20 mouse cellular contexts compared by ENCODE assay signal in the genomic region with DNA sequence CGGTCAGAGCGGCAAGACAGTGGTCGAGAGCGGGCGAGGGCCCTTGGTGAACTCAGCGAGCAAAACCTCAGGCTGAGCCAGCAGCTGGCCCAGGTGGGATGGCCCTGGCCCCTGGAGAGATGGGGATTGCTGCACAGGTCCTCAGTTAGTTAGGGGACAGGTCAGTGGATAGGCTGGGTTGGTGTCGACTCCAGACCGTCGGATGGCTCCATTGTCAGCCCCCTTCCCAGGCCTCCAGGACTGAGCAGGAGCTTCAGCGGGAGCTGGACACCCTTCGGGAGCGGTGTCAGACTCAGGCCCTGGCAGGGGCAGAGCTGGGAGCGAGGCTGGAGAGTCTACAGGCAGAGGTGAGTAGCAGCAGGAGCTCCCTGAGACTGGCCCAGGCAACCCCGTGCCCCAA. TPM values are rescaled to one million over a fixed set of nuclear protein-coding genes. Genes with fewer than 3 reads are reported as not detected.
DNase-seq lines count a peak whose midpoint lies in the region; ATAC-seq and TF ChIP-seq lines count a peak whose summit lies in the region.
"Had no signal": no experiment of that assay in that cellular context is flagged by ENCODE, and none has a peak within 500 bp of the region (broad histone marks: within the 10 kb centered on the region; RNA-seq: fewer than 3 reads in every experiment).

No protein-coding gene starts in this region.

- H3K36me3 ChIP-seq in heart, embryonic 15.5 days: peaks cover 28% of the 10 kb centered on the region; the same call in 1 of the 2 replicates
- H3K36me3 ChIP-seq in midbrain, embryonic 16.5 days (ENCODE audit: control insufficient read depth, insufficient read depth, low read length): peaks cover 9% of the 10 kb centered on the region
- peaks cover 10% of the 10 kb centered on the region for H3K36me3 ChIP-seq in midbrain, embryonic 15.5 days (replicated peaks)

- H3K9ac ChIP-seq in heart, embryonic 15.5 days: no peak overlapping the region
- no peak overlapping the region for H3K9ac ChIP-seq in midbrain, embryonic 16.5 days (ENCODE audit: low read depth, low read length)
- H3K9ac ChIP-seq in midbrain, embryonic 15.5 days: no peak overlapping the region
- H3K9ac ChIP-seq: forebrain, embryonic 12.5 days; limb, embryonic 12.5 days; liver, embryonic 15.5 days; stomach, embryonic 15.5 days had no signal

- no peak overlapping the region for H3K27ac ChIP-seq in cerebellum, adult 2 months (ENCODE audit: insufficient read depth, low read length)
- no peak overlapping the region for H3K27ac ChIP-seq in heart, embryonic 15.5 days
- no peak overlapping the region for H3K27ac ChIP-seq in midbrain, embryonic 16.5 days (ENCODE audit: low read length)
- no peak overlapping the region for H3K27ac ChIP-seq in midbrain, embryonic 15.5 days
- H3K27ac ChIP-seq: forebrain, embryonic 12.5 days; gastrocnemius, adult 2 months; limb, embryonic 12.5 days; liver, embryonic 15.5 days; macrophage; stomach, embryonic 15.5 days had no signal

- peaks cover 1% of the 10 kb centered on the region; the same call in 1 of the 2 replicates for H3K4me1 ChIP-seq in cerebellum, adult 2 months (ENCODE audit: control insufficient read depth, insufficient read depth, low read length)
- peaks cover 9% of the 10 kb centered on the region for H3K4me1 ChIP-seq in heart, embryonic 15.5 days (replicated peaks)
- H3K4me1 ChIP-seq in midbrain, embryonic 16.5 days (ENCODE audit: control insufficient read depth, insufficient read depth, low read length): no peaks in the 10 kb centered on the region
- no peaks in the 10 kb centered on the region for H3K4me1 ChIP-seq in midbrain, embryonic 15.5 days

- no peaks in the 10 kb centered on the region for H3K9me3 ChIP-seq in heart, embryonic 15.5 days (replicated peaks)
- H3K9me3 ChIP-seq in midbrain, embryonic 16.5 days (replicated peaks; ENCODE audit: control insufficient read depth, low read length, poor library complexity, severe bottlenecking): no peaks in the 10 kb centered on the region
- H3K9me3 ChIP-seq in midbrain, embryonic 15.5 days: no peaks in the 10 kb centered on the region
- H3K9me3 ChIP-seq: forebrain, embryonic 12.5 days; limb, embryonic 12.5 days; liver, embryonic 15.5 days; stomach, embryonic 15.5 days had no signal

- H3K4me3 ChIP-seq in cerebellum, adult 2 months (replicated peaks; ENCODE audit: insufficient read depth, low read depth, low read length): no peak overlapping the region
- H3K4me3 ChIP-seq in heart, embryonic 15.5 days: no peak overlapping the region
- no peak overlapping the region for H3K4me3 ChIP-seq in midbrain, embryonic 16.5 days (ENCODE audit: low read depth, low read length)
- H3K4me3 ChIP-seq in midbrain, embryonic 15.5 days: no peak overlapping the region
- H3K4me3 ChIP-seq: forebrain, embryonic 12.5 days; gastrocnemius, adult 2 months; limb, embryonic 12.5 days; liver, embryonic 15.5 days; stomach, embryonic 15.5 days had no signal

- H3K4me2 ChIP-seq in heart, embryonic 15.5 days: no peak overlapping the region
- no peak overlapping the region for H3K4me2 ChIP-seq in midbrain, embryonic 16.5 days (ENCODE audit: low read length)
- no peak overlapping the region for H3K4me2 ChIP-seq in midbrain, embryonic 15.5 days
- H3K4me2 ChIP-seq: forebrain, embryonic 12.5 days; limb, embryonic 12.5 days; liver, embryonic 15.5 days; stomach, embryonic 15.5 days had no signal

- H3K27me3 ChIP-seq in cerebellum, adult 2 months (ENCODE audit: control insufficient read depth, insufficient read depth, low read length): no peaks in the 10 kb centered on the region; the same call in 1 of the 2 replicates
- H3K27me3 ChIP-seq in heart, embryonic 15.5 days: peaks cover 27% of the 10 kb centered on the region
- peaks cover 21% of the 10 kb centered on the region for H3K27me3 ChIP-seq in midbrain, embryonic 16.5 days (ENCODE audit: control insufficient read depth, insufficient read depth, low read depth, low read length)
- peaks cover 26% of the 10 kb centered on the region for H3K27me3 ChIP-seq in midbrain, embryonic 15.5 days (replicated peaks)

- no peak for TF ChIP-seq POLR2A in cerebellum, adult 2 months (IDR thresholded peaks at IDR 0.05; ENCODE audit: borderline replicate concordance, insufficient read depth, low read length)

- TF ChIP-seq CTCF in cerebellum, adult 2 months (IDR thresholded peaks at IDR 0.05; ENCODE audit: borderline replicate concordance, insufficient read depth, low read depth, low read length): no peak

- WGBS in cerebellum, adult 2 months: 76% methylated on average over 14 of the region's 14 CpGs
- 83% methylated on average over 14 of the region's 14 CpGs for WGBS in heart, embryonic 15.5 days
- WGBS in midbrain, embryonic 16.5 days: 85% methylated on average over 14 of the region's 14 CpGs
- WGBS in midbrain, embryonic 15.5 days: 83% methylated on average over 14 of the region's 14 CpGs

- DNase-seq in cerebellum, adult 9-11 months: peak; percentile 14
- DNase-seq in cerebellum, adult 2 months: no peak
- DNase-seq in heart, adult 9 months (ENCODE audit: low spot score in 2 of 2): no peak
- DNase-seq in B cell, adult 2 months: no peak
- no peak for DNase-seq in lung, adult 18-20 months
- DNase-seq: adrenal gland, postnatal 14 days; cerebellum, adult 8-10 months; gastrocnemius, adult 2 months; kidney, adult 18-20 months; kidney, postnatal 10 days; thymus, adult 2 months had no signal

- ATAC-seq in heart, embryonic 15.5 days (replicated peaks; ENCODE audit: insufficient number of reproducible peaks, insufficient read depth, low FRiP score, low read depth): 0 out of 2 replicates have a peak, but pooled peaks have one; percentile 16
- ATAC-seq in midbrain, embryonic 16.5 days: 0 out of 2 replicates have a peak, but pooled peaks have one; percentile 12
- ATAC-seq in midbrain, embryonic 15.5 days (replicated peaks): no peak
- ATAC-seq: lung, postnatal 0 days had no signal

RNA-seq across cellular contexts. Expression of gene Bicdl2, which starts 5.2 kb away (rescaled TPM):
- not detected in 2 replicates for polyA plus RNA-seq in cerebellum, adult 2 months (2012; rRNA removed)
- 0.35 and 0.39 TPM in 2 replicates for polyA plus RNA-seq in heart, embryonic 15.5 days (2015; fragmentation: Nextera tagmentation; extraction: Ambion mirVana)
- polyA plus RNA-seq in midbrain, embryonic 16.5 days (2015; fragmentation: Nextera tagmentation; extraction: Ambion mirVana): 0.15 TPM in 1 of 2 replicates, not detected in the other
- 0.22 TPM in 1 of 2 replicates, not detected in the other for polyA plus RNA-seq in midbrain, embryonic 15.5 days (2015; fragmentation: Nextera tagmentation; extraction: Ambion mirVana)
- polyA plus RNA-seq: liver, embryonic 15.5 days; macrophage had no signal

RNA-seq across cellular contexts. Expression of gene Hcfc1r1, which starts 7.9 kb away (rescaled TPM):
- 173 and 179 TPM in 2 replicates for polyA plus RNA-seq in cerebellum, adult 2 months (2012; rRNA removed)
- polyA plus RNA-seq in heart, embryonic 15.5 days (2015; fragmentation: Nextera tagmentation; extraction: Ambion mirVana): 226 and 282 TPM in 2 replicates
- polyA plus RNA-seq in midbrain, embryonic 16.5 days (2015; fragmentation: Nextera tagmentation; extraction: Ambion mirVana): 129 and 137 TPM in 2 replicates
- 120 and 121 TPM in 2 replicates for polyA plus RNA-seq in midbrain, embryonic 15.5 days (2015; fragmentation: Nextera tagmentation; extraction: Ambion mirVana)

RNA-seq across cellular contexts. Expression of gene Thoc6, which starts 8.2 kb away (rescaled TPM):
- polyA plus RNA-seq in cerebellum, adult 2 months (2012; rRNA removed): 16.1 and 17.1 TPM in 2 replicates
- 29.4 and 36.8 TPM in 2 replicates for polyA plus RNA-seq in heart, embryonic 15.5 days (2015; fragmentation: Nextera tagmentation; extraction: Ambion mirVana)
- polyA plus RNA-seq in midbrain, embryonic 16.5 days (2015; fragmentation: Nextera tagmentation; extraction: Ambion mirVana): 34.4 and 36.0 TPM in 2 replicates
- 39.1 and 42.9 TPM in 2 replicates for polyA plus RNA-seq in midbrain, embryonic 15.5 days (2015; fragmentation: Nextera tagmentation; extraction: Ambion mirVana)

RNA-seq across cellular contexts. Expression of gene Tnfrsf12a, which starts 11.8 kb away (rescaled TPM):
- 29.1 and 31.3 TPM in 2 replicates for polyA plus RNA-seq in cerebellum, adult 2 months (2012; rRNA removed)
- 107 and 116 TPM in 2 replicates for polyA plus RNA-seq in heart, embryonic 15.5 days (2015; fragmentation: Nextera tagmentation; extraction: Ambion mirVana)
- polyA plus RNA-seq in midbrain, embryonic 16.5 days (2015; fragmentation: Nextera tagmentation; extraction: Ambion mirVana): 2.5 and 2.6 TPM in 2 replicates
- polyA plus RNA-seq in midbrain, embryonic 15.5 days (2015; fragmentation: Nextera tagmentation; extraction: Ambion mirVana): 2.4 and 2.5 TPM in 2 replicates

RNA-seq across cellular contexts. Expression of gene Cldn6, which starts 13.5 kb away (rescaled TPM):
- polyA plus RNA-seq in cerebellum, adult 2 months (2012; rRNA removed): 0.11 and 0.13 TPM in 2 replicates
- polyA plus RNA-seq in heart, embryonic 15.5 days (2015; fragmentation: Nextera tagmentation; extraction: Ambion mirVana): 4.5 and 12.9 TPM in 2 replicates
- 0.52 and 1.2 TPM in 2 replicates for polyA plus RNA-seq in midbrain, embryonic 16.5 days (2015; fragmentation: Nextera tagmentation; extraction: Ambion mirVana)
- polyA plus RNA-seq in midbrain, embryonic 15.5 days (2015; fragmentation: Nextera tagmentation; extraction: Ambion mirVana): 0.23 TPM in 1 of 2 replicates, not detected in the other
- polyA plus RNA-seq: macrophage had no signal
